Mouse (Mus musculus) frontal cortex, postnatal 14 days (tissue): ENCODE data around the gene Alg2.
A peak's percentile ranks its signal among the peaks of the same experiment; 100 is the strongest.

ENCODE experiments used
- DNase-seq, 2 experiments: peaks; one replicate each; pipeline ENCODE4 v3.0.0; 2022; ENCODE audit warnings: low spot score in 2 of 2

The Alg2 gene

GRCm38 (mm10) chr4:47449586-47450522 is 24.3 kb downstream of the Alg2 start:
- no peak for DNase-seq

- DNase-seq = no peak
Measured at GRCm38 (mm10) chr4:47449116-47449515, 25.0 kb downstream of the Alg2 start.

- DNase-seq = no peak
Measured at GRCm38 (mm10) chr4:47448526-47448925, 25.6 kb downstream of the Alg2 start.

GRCm38 (mm10) chr4:47440951-47441350 is 33.2 kb downstream of the Alg2 start:
- DNase-seq = no peak

GRCm38 (mm10) chr4:47438956-47439355 is 35.2 kb downstream of the Alg2 start:
- no peak for DNase-seq

GRCm38 (mm10) chr4:47437365-47438340 is 36.5 kb downstream of the Alg2 start:
- DNase-seq = peak; percentile 80 to 88

- DNase-seq = no peak
Measured at GRCm38 (mm10) chr4:47435566-47436360, 38.4 kb downstream of the Alg2 start.

- no peak for DNase-seq
Measured at GRCm38 (mm10) chr4:47435131-47435530, 39.0 kb downstream of the Alg2 start.

GRCm38 (mm10) chr4:47432766-47433165 is 41.4 kb downstream of the Alg2 start:
- no peak for DNase-seq

GRCm38 (mm10) chr4:47431081-47431480 is 43.1 kb downstream of the Alg2 start:
- DNase-seq = no peak

GRCm38 (mm10) chr4:47430557-47430956 is 43.6 kb downstream of the Alg2 start:
- DNase-seq = no peak

GRCm38 (mm10) chr4:47427606-47428005 is 46.5 kb downstream of the Alg2 start:
- DNase-seq = no peak

- no peak for DNase-seq
Measured at GRCm38 (mm10) chr4:47425247-47425830, 48.8 kb downstream of the Alg2 start.

- DNase-seq = no peak
Measured at GRCm38 (mm10) chr4:47424376-47424775, 49.8 kb downstream of the Alg2 start.

- no peak for DNase-seq
Measured at GRCm38 (mm10) chr4:47422946-47423345, 51.2 kb downstream of the Alg2 start.

GRCm38 (mm10) chr4:47422194-47422593 is 51.9 kb downstream of the Alg2 start:
- DNase-seq = no peak

- DNase-seq = no peak
Measured at GRCm38 (mm10) chr4:47420191-47420590, 53.9 kb downstream of the Alg2 start.

GRCm38 (mm10) chr4:47419268-47419973 is 54.7 kb downstream of the Alg2 start:
- no peak for DNase-seq

GRCm38 (mm10) chr4:47417871-47418270 is 56.3 kb downstream of the Alg2 start:
- DNase-seq = no peak
